Mouse (Mus musculus) ES-E14 (cell line): ENCODE measurements around the gene Mios. TPM values are rescaled to one million over a fixed set of nuclear protein-coding genes. Genes with fewer than 3 reads are reported as not detected.
A peak's percentile ranks its signal among the peaks of the same experiment; 100 is the strongest.

ENCODE experiments used
- DNase-seq: peaks from one replicate; pipeline ENCODE4 v3.0.0-alpha.2; 2013; ENCODE audit warnings: low read depth, low spot score
- H3K27ac ChIP-seq: 2 replicates; pipeline ENCODE4 v1.5.1; 2012; ENCODE audit warnings: low read depth, mild to moderate bottlenecking, low read length, moderate library complexity, mixed read lengths; ENCODE audit not compliant: poor library complexity, insufficient read depth, severe bottlenecking
- H3K36me3 ChIP-seq: 2 replicates; pipeline ENCODE4 v1.6.1; 2012; ENCODE audit warnings: mild to moderate bottlenecking, low read length, moderate library complexity, mixed read lengths; ENCODE audit not compliant: control insufficient read depth, poor library complexity, insufficient read depth, severe bottlenecking
- H3K4me1 ChIP-seq, 2 experiments: fragments of 150-350 bp in 1 of 2; sonication (generic) in 1 of 2; 2 replicates each; pipeline ENCODE4 v1.6.1; 2012; ENCODE audit warnings: low read length in 2 of 2, mild to moderate bottlenecking in 1 of 2, mixed read lengths in 1 of 2; ENCODE audit not compliant: control insufficient read depth in 2 of 2, insufficient read depth in 2 of 2, poor library complexity in 1 of 2
- H3K4me3 ChIP-seq, 2 experiments: fragments of 150-350 bp in 1 of 2; sonication (generic) in 1 of 2; 2 replicates each; pipeline ENCODE4 v1.5.1; 2012; ENCODE audit warnings: low read length in 2 of 2, low read depth in 1 of 2, mild to moderate bottlenecking in 1 of 2, mixed read lengths in 1 of 2; ENCODE audit not compliant: insufficient read depth in 1 of 2, poor library complexity in 1 of 2, severe bottlenecking in 1 of 2
- H3K9ac ChIP-seq: 2 replicates; pipeline ENCODE4 v1.6.1; 2012; ENCODE audit warnings: low read depth, mild to moderate bottlenecking, low read length, mixed read lengths; ENCODE audit not compliant: poor library complexity, insufficient read depth, severe bottlenecking
- H3K9me3 ChIP-seq: fragments of 150-350 bp; sonication (generic); 2 replicates; pipeline ENCODE4 v1.6.1; 2012; ENCODE audit warnings: low read depth, mild to moderate bottlenecking, low read length; ENCODE audit not compliant: control insufficient read depth, insufficient read depth
- CHD2 ChIP-seq: IDR thresholded peaks from 2 replicates; pipeline ENCODE4 v1.6.1; 2014; ENCODE audit warnings: mild to moderate bottlenecking, low read depth, low read length, inconsistent platforms
- HCFC1 ChIP-seq: IDR thresholded peaks from 2 replicates; pipeline ENCODE4 v1.6.1; 2012; ENCODE audit warnings: low read length, inconsistent platforms, borderline replicate concordance; ENCODE audit not compliant: insufficient read depth
- MAFK ChIP-seq: IDR thresholded peaks from 2 replicates; pipeline ENCODE4 v1.6.1; 2014; ENCODE audit warnings: mild to moderate bottlenecking, low read depth, low read length, inconsistent platforms; ENCODE audit not compliant: insufficient read depth
- ZC3H11A ChIP-seq: IDR thresholded peaks from 2 replicates; pipeline ENCODE4 v1.6.1; 2012; ENCODE audit warnings: low read depth, mild to moderate bottlenecking, inconsistent platforms, low read length, borderline replicate concordance
- ZNF384 ChIP-seq: IDR thresholded peaks from 2 replicates; pipeline ENCODE4 v1.6.1; 2012; ENCODE audit warnings: low read depth, low read length, inconsistent platforms
- in situ Hi-C, 2 experiments: fragments of 600-800 bp; cut with MboI; formaldehyde crosslinking; loops; one replicate each; pipeline ENCODE4 v1.15.1; 2025; ENCODE audit warnings: low sequenced_read_pairs in 2 of 2, inconsistent platforms in 1 of 2; ENCODE audit not compliant: unreplicated experiment in 2 of 2
- total RNA-seq: library from RNA; depleted of rRNA; stranded (reverse); fragments of 300-350 nt; gene quantifications from 2 replicates; pipeline ENCODE4 v1.2.3, GENCODE M21; 2012

Mios gene
- total RNA-seq, 1 experiment: 9.5 TPM

DNA sequence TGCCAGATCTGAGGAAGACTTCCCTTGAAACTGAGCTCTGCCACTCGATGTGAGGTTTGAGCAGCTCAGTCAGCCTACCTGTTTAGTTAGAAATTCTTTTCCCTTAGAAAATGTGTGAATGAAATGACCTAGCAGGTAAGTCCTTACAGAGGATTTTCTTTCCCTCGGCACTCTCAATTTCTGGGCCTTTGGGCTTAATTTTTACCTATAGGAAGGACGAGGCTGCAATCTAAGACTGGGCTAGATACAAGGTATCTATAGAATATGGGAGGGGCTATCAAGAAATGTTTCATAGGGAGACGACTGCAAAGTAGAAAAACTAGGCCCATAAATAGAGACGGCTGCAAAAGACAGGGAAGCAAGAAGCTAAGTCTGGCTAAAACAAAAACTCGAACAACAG, 49.3 kb downstream of the Mios start:
- H3K36me3 ChIP-seq: no peaks in the 10 kb centered on the region
- no peaks in the 10 kb centered on the region for H3K9me3 ChIP-seq
- no peaks in the 10 kb centered on the region for H3K4me1 ChIP-seq
- in situ Hi-C loops: no loop called here
- H3K9ac ChIP-seq: peak overlapping the region; percentile 93; the same call in 1 of the 2 replicates
- TF ChIP-seq CHD2: no peak
- TF ChIP-seq ZC3H11A: no peak
- no peak for TF ChIP-seq HCFC1
- no peak for TF ChIP-seq MAFK
- TF ChIP-seq ZNF384: no peak
- peak overlapping the region; percentile 95 to 98 for H3K4me3 ChIP-seq
- no peak for DNase-seq
- H3K27ac ChIP-seq: no peak overlapping the region

DNA sequence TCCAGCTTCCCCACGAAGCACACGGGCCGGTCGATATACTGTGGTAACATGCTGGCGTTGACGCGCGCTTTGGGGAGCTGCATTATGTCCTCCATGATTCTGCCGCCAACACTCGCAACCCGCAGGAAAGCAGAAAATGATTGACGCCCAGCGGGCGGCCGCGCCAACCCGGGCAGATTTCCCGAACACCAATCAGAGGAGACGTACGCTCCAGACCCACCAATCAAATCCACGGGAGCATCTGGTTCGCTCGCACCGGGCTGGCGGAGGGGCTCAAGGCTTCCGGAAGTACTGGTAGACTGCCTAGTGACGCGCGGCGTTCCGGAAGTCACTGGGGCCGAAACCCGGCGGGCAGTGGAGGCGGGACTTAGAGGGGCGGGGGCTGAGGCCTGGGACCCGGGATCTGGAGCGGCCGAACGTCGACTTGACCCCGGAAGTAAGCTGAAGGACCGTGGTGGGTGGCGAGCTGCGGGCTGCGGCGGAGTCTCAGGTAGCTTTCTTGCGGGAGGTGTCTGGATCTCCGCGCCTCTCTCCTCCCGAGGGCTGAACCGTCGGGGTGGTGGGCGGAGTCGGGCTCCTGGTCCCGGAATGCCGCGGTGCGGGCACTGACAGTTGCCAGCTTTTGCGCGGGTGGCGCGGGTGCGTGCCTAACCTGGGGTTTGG, 50.1 kb downstream of the Mios start, which contains the start of the genes Rpa3, Umad1 and Gm45062:
Rpa3 (minus strand) TSS at position 170 of the 663 bp plus-strand sequence.
Umad1 (plus strand) TSS at position 285 of the 663 bp plus-strand sequence.
Gm45062 (plus strand) TSS at position 447 of the 663 bp plus-strand sequence.
- Histone ChIP-seq H3K27ac (peak within 1 kb of the TSS; percentile 54; the same call in 1 of the 2 replicates), H3K4me1 (no peaks in the 10 kb centered on the region), H3K9me3 (no peaks in the 10 kb centered on the region), H3K4me3 (peak within 1 kb of the TSS; percentile 95 to 98), H3K9ac (peak within 1 kb of the TSS; percentile 93), H3K36me3 (no peaks in the 10 kb centered on the region)
- TF ChIP-seq CHD2: peak; percentile 74
- TF ChIP-seq HCFC1: 0 out of 2 replicates have a peak, but pooled peaks have one; percentile 24
- no peak for TF ChIP-seq MAFK
- TF ChIP-seq ZC3H11A: no peak
- no peak for TF ChIP-seq ZNF384
- in situ Hi-C loops: no loop called here
- DNase-seq: peak; percentile 92

DNA sequence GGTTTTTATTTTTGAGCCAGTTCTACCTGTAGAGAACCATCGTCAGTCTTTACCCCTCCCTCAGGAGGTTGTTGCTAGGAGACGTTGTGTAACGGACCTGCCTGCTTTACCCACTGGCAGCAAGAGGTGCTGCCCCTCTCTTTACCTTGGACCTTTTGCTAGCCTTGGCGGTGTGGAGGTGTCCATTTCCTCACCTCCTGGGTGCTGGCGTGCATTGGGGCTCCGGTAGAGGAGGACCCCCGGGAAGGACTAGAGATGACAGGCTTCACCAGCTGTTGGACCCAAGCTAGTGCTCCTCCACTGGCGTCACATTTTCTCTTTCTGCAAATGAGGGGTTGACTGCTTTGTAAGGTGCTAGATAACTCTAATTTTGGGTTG, 50.6 kb downstream of the Mios start:
- H3K4me3 ChIP-seq: peak overlapping the region; percentile 83 to 98
- TF ChIP-seq MAFK: no peak
- no peak for TF ChIP-seq ZNF384
- no peak for TF ChIP-seq HCFC1
- no peak for TF ChIP-seq ZC3H11A
- no peak for TF ChIP-seq CHD2
- no peaks in the 10 kb centered on the region for H3K4me1 ChIP-seq
- H3K9ac ChIP-seq: peak overlapping the region; percentile 79
- no peak overlapping the region; the same call in 1 of the 2 replicates for H3K27ac ChIP-seq
- H3K36me3 ChIP-seq: no peaks in the 10 kb centered on the region
- DNase-seq: no peak
- H3K9me3 ChIP-seq: no peaks in the 10 kb centered on the region
- in situ Hi-C loops: no loop called here

DNA sequence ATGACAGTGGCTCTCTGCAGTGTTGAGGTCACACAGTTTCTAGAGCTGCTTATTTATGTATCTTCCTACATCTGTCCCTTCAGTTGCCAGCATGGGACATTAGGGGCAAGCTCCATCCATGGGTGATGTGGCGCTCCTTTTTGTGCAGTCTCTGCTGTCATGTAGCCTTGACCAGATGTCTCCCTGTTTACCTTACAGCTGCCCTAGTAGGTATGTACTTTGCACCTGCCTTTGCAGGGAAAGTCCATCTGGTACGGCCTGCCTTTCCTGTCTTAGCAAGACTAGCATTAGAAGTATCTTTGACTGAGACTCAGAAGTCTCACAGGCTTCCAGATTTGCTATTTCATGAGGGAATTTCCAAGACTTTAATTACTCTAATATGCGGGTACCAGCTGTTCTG, 62.0 kb downstream of the Mios start:
- Histone ChIP-seq H3K27ac (no peak overlapping the region), H3K4me3 (no peak overlapping the region), H3K9ac (no peak overlapping the region), H3K36me3 (no peaks in the 10 kb centered on the region), H3K4me1 (no peaks in the 10 kb centered on the region), H3K9me3 (no peaks in the 10 kb centered on the region)
- 0 out of 2 replicates have a peak, but pooled peaks have one; percentile 2 for TF ChIP-seq ZNF384
- no peak for TF ChIP-seq CHD2
- no peak for TF ChIP-seq HCFC1
- in situ Hi-C loops: loop anchor here in 1 of 2 experiments (10.0 kb wide), 1 partner anchor 464 kb away; no protein-coding TSS in a partner anchor
- DNase-seq: no peak
